Mouse (Mus musculus) heart, embryonic 11.5 days (tissue): ENCODE measurements around the gene Car9. TPM values are rescaled to one million over a fixed set of nuclear protein-coding genes. Genes with fewer than 3 reads are reported as not detected.

Experiments used
- ATAC-seq: fragments of 200-750 bp; cut with Nextera tagmentation; replicated peaks from 2 replicates; pipeline ENCODE4 v1.8.0; 2017; ENCODE audit warnings: moderate library complexity; ENCODE audit not compliant: insufficient number of reproducible peaks, low FRiP score, low TSS enrichment
- H3K27ac ChIP-seq: fragments of 300-500 bp; sonication (generic); 2 replicates; pipeline ENCODE4 v1.5.1; 2014; ENCODE audit warnings: mild to moderate bottlenecking, low read depth, low read length
- H3K27me3 ChIP-seq: fragments of 300-500 bp; sonication (generic); 2 replicates; pipeline ENCODE4 v1.6.1; 2014; ENCODE audit warnings: mild to moderate bottlenecking, low read length, mixed read lengths; ENCODE audit not compliant: control insufficient read depth, insufficient read depth
- H3K36me3 ChIP-seq: fragments of 300-500 bp; sonication (generic); 2 replicates; pipeline ENCODE4 v1.6.1; 2014; ENCODE audit warnings: mild to moderate bottlenecking, low read length, moderate library complexity, mixed read lengths; ENCODE audit not compliant: control insufficient read depth, insufficient read depth
- H3K4me1 ChIP-seq: fragments of 300-500 bp; sonication (generic); 2 replicates; pipeline ENCODE4 v1.6.1; 2014; ENCODE audit warnings: low read length; ENCODE audit not compliant: control insufficient read depth, insufficient read depth
- H3K4me2 ChIP-seq: fragments of 300-500 bp; sonication (generic); 2 replicates; pipeline ENCODE4 v1.6.1; 2014; ENCODE audit warnings: mild to moderate bottlenecking, moderate library complexity
- H3K4me3 ChIP-seq: fragments of 300-500 bp; sonication (generic); 2 replicates; pipeline ENCODE4 v1.5.1; 2014; ENCODE audit warnings: low read depth, low read length
- H3K9ac ChIP-seq: fragments of 300-500 bp; sonication (generic); 2 replicates; pipeline ENCODE4 v1.6.1; 2014; ENCODE audit warnings: mild to moderate bottlenecking, low read depth, low read length, moderate library complexity
- H3K9me3 ChIP-seq: fragments of 300-500 bp; sonication (generic); replicated peaks from 2 replicates; pipeline ENCODE4 v1.6.1; 2016; ENCODE audit warnings: low read length; ENCODE audit not compliant: control insufficient read depth
- WGBS: fragments of 180-500 bp; shearing (Covaris S2); extraction: QIAGEN DNeasy Blood & Tissue Kit; methylation state at CpG from one replicate; pipeline ENCODE4 v1.1.7; 2014; ENCODE audit not compliant: insufficient replicate concordance; 5-methylcytosine and 5-hydroxymethylcytosine counted together
- polyA plus RNA-seq: library from polyadenylated mRNA; unstranded; fragments of >200 nt; fragmentation: Nextera tagmentation; extraction: Ambion mirVana; gene quantifications from 2 replicates; pipeline ENCODE4 v1.2.1, GENCODE M21; 2014

Gene Car9
- polyA plus RNA-seq, 1 experiment from 2014 or later = 1.7 TPM

- peak overlapping the region; percentile 100 for H3K27ac ChIP-seq
- no peaks in the 10 kb centered on the region for H3K9me3 ChIP-seq
- peaks cover 47% of the 10 kb centered on the region for H3K4me1 ChIP-seq
- H3K36me3 ChIP-seq = peaks cover 27% of the 10 kb centered on the region
- peak overlapping the region; percentile 97 for H3K4me3 ChIP-seq
- WGBS = 12% methylated on average over 13 of the region's 13 CpGs
- peak overlapping the region; percentile 79 for H3K4me2 ChIP-seq
- 0 out of 2 replicates have a peak, but pooled peaks have one; percentile 39 for ATAC-seq
- H3K27me3 ChIP-seq = no peaks in the 10 kb centered on the region
- H3K9ac ChIP-seq = peak overlapping the region; percentile 85
Measured at GRCm38 (mm10) chr4:43558631-43559356, 52.0 kb downstream of the Car9 start.

GRCm38 (mm10) chr4:43559519-43560242 lies 52.9 kb downstream of the Car9 start:
- WGBS = 52% methylated on average over 13 of the region's 13 CpGs
- peak overlapping the region; percentile 99 for H3K9ac ChIP-seq
- H3K4me3 ChIP-seq = peak overlapping the region; percentile 97
- peak overlapping the region; percentile 100 for H3K27ac ChIP-seq
- no peaks in the 10 kb centered on the region for H3K27me3 ChIP-seq
- H3K4me1 ChIP-seq = peaks cover 52% of the 10 kb centered on the region
- H3K4me2 ChIP-seq = peak overlapping the region; percentile 79
- no peak for ATAC-seq
- no peaks in the 10 kb centered on the region for H3K9me3 ChIP-seq
- peaks cover 18% of the 10 kb centered on the region for H3K36me3 ChIP-seq

GRCm38 (mm10) chr4:43560243-43560611 lies 53.5 kb downstream of the Car9 start:
- ATAC-seq = no peak
- WGBS = 12% methylated on average over 6 of the region's 6 CpGs
- peak overlapping the region; percentile 99 for H3K9ac ChIP-seq
- no peaks in the 10 kb centered on the region for H3K9me3 ChIP-seq
- H3K27me3 ChIP-seq = no peaks in the 10 kb centered on the region
- H3K36me3 ChIP-seq = peaks cover 12% of the 10 kb centered on the region
- H3K4me1 ChIP-seq = peaks cover 52% of the 10 kb centered on the region
- H3K4me3 ChIP-seq = peak overlapping the region; percentile 97
- peak overlapping the region; percentile 100 for H3K27ac ChIP-seq
- peak overlapping the region; percentile 79 for H3K4me2 ChIP-seq

- Histone ChIP-seq H3K27me3 (no peaks in the 10 kb centered on the region), H3K9ac (peak overlapping the region; percentile 99), H3K36me3 (peaks cover 6% of the 10 kb centered on the region), H3K4me2 (peak overlapping the region; percentile 79), H3K9me3 (no peaks in the 10 kb centered on the region), H3K4me3 (peak overlapping the region; percentile 97), H3K27ac (peak overlapping the region; percentile 100), H3K4me1 (peaks cover 52% of the 10 kb centered on the region)
- ATAC-seq = no peak
- WGBS = 19% methylated on average over 2 of the region's 2 CpGs
Measured at GRCm38 (mm10) chr4:43560976-43561375, 54.2 kb downstream of the Car9 start.

- peaks cover 4% of the 10 kb centered on the region for H3K36me3 ChIP-seq
- peak overlapping the region; percentile 79 for H3K4me2 ChIP-seq
- 2% methylated on average over 16 of the region's 16 CpGs for WGBS
- H3K9ac ChIP-seq = peak overlapping the region; percentile 99
- ATAC-seq = peak; percentile 8; the same call in 1 of the 2 replicates
- H3K4me3 ChIP-seq = peak overlapping the region; percentile 97
- no peaks in the 10 kb centered on the region for H3K9me3 ChIP-seq
- H3K27ac ChIP-seq = peak overlapping the region; percentile 100
- H3K4me1 ChIP-seq = peaks cover 52% of the 10 kb centered on the region
- no peaks in the 10 kb centered on the region for H3K27me3 ChIP-seq
Measured at GRCm38 (mm10) chr4:43561436-43561996, 54.8 kb downstream of the Car9 start.

GRCm38 (mm10) chr4:43561997-43562768 lies 55.4 kb downstream of the Car9 start, which contains the start of the genes Creb3 and Tln1:
Gene Creb3 (plus strand): TSS chr4:43562332.
Gene Tln1 (minus strand): TSS chr4:43562691.
- H3K36me3 ChIP-seq = peaks cover 10% of the 10 kb centered on the region
- H3K27ac ChIP-seq = peak within 1 kb of the TSS; percentile 100
- H3K4me3 ChIP-seq = peak within 1 kb of the TSS; percentile 97
- no peaks in the 10 kb centered on the region for H3K9me3 ChIP-seq
- peak within 1 kb of the TSS; percentile 79 for H3K4me2 ChIP-seq
- no peaks in the 10 kb centered on the region for H3K27me3 ChIP-seq
- WGBS = under 1% methylated on average over 62 of the region's 62 CpGs
- peaks cover 52% of the 10 kb centered on the region for H3K4me1 ChIP-seq
- H3K9ac ChIP-seq = peak within 1 kb of the TSS; percentile 99
- peak; percentile 82 for ATAC-seq

- 4% methylated on average over 22 of the region's 22 CpGs for WGBS
- no peak for ATAC-seq
Measured at GRCm38 (mm10) chr4:43562769-43563600, 56.2 kb downstream of the Car9 start.

More at GRCm38 (mm10) chr4:43562769-43563600, 56.2 kb downstream of the Car9 start:
- no peaks in the 10 kb centered on the region for H3K27me3 ChIP-seq
- H3K27ac ChIP-seq = peak overlapping the region; percentile 100
- H3K36me3 ChIP-seq = peaks cover 16% of the 10 kb centered on the region
- H3K4me3 ChIP-seq = peak overlapping the region; percentile 97
- H3K4me1 ChIP-seq = peaks cover 44% of the 10 kb centered on the region
- peak overlapping the region; percentile 99 for H3K9ac ChIP-seq
- peak overlapping the region; percentile 79 for H3K4me2 ChIP-seq
- no peaks in the 10 kb centered on the region for H3K9me3 ChIP-seq
